Mouse (Mus musculus) heart, postnatal 4 days (tissue): ENCODE measurements around the gene Ipo4. TPM values are rescaled to one million over a fixed set of nuclear protein-coding genes. Genes with fewer than 3 reads are reported as not detected.
A peak's percentile ranks its signal among the peaks of the same experiment; 100 is the strongest.

Source experiments
- DNase-seq: peaks from one replicate; pipeline ENCODE4 v3.0.0; 2021
- total RNA-seq, 2 experiments: library from RNA; stranded (reverse); gene quantifications; 2 replicates each; pipeline ENCODE4 v1.2.3; 2021

Gene Ipo4
- total RNA-seq, 2 experiments from 2014 or later = 64.6 to 67.1 TPM

DNA sequence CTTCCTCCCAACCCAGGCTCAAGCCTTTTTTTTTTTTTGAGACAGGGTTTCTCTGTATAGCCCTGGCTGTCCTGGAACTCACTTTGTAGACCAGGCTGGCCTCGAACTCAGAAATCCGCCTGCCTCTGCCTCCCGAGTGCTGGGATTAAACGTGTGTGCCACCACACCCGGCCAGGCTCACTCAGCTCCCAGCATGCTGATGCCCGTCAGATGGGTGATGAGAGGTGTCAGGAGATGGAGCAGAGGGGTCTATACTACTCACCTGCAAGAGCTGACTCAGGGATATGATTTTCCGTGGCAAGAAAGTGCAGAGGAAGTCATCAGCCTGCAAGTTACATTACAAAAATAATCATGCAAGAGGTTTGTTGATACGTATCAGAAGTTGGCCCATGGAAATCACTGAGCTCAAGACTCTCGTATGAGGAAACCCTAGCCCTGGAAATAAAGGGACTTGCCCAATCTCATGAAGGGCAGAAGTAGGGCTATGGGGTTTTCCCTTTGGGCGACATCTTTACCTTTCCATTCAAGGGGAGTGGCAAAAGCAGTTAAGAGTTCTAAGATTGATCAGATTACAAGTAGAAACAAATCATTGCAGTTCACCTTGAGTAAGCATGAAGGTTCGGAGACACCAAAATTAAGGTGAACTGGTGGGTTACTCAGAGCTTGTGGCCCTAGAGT is 45.8 kb downstream of the Ipo4 start:
- DNase-seq = no peak

DNA sequence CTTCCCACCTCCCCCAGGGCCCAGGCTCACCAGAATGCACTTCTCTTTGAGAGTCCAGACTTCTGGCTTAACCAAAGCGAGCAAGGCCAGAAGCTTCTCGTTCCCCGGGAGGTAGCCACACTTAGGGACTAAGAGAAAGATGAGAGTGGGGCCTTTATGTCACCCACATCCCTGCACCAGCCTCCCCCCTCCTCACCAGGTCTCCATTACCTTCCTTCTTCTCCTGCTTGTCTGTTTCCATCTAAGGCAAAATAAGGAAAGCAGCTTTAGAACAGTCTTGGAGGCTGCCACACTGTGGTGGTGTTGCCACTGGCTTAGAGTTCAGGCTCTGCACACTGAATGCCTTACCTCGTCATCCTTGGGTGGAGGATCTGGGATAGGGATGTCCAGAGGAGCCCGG is 46.5 kb downstream of the Ipo4 start:
- no peak for DNase-seq

DNA sequence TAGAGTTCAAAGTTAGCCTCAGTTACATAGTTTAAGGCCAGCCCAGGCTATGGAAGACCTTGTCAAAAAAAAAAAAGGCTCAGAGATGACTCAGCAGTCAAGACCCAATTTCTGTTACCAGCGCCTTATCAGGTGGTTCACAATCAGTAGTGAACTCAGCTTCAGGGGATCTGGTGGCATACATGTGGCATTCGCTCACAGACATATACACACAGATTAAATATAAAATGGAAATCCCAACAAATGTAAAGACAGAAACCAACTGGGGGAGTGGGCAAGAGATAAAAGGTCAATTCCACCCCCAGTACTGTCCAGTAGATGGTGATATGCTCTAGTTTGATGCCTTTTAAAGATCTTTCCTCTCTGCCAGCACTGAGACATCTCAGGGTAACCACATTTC is 49.6 kb downstream of the Ipo4 start:
- no peak for DNase-seq

DNA sequence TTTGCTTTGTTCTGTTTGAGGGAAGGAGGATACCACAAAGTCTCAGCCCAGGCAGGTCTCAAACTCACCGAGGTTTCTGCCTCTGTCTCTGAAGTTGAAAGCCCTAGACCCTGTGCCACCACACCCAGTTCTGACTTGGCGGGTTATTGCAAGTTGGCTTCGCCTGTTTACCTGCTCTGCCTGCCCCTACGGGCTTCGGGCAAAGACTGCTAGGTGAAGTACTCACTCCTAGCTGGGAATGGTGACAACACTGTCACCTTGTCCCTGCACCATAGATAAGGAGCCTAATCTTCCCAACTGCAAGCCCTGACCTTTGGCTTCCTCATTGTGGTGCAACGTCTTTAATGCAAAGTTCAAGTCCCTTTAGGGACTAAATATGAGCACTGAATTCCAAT is 50.2 kb downstream of the Ipo4 start:
- no peak for DNase-seq

DNA sequence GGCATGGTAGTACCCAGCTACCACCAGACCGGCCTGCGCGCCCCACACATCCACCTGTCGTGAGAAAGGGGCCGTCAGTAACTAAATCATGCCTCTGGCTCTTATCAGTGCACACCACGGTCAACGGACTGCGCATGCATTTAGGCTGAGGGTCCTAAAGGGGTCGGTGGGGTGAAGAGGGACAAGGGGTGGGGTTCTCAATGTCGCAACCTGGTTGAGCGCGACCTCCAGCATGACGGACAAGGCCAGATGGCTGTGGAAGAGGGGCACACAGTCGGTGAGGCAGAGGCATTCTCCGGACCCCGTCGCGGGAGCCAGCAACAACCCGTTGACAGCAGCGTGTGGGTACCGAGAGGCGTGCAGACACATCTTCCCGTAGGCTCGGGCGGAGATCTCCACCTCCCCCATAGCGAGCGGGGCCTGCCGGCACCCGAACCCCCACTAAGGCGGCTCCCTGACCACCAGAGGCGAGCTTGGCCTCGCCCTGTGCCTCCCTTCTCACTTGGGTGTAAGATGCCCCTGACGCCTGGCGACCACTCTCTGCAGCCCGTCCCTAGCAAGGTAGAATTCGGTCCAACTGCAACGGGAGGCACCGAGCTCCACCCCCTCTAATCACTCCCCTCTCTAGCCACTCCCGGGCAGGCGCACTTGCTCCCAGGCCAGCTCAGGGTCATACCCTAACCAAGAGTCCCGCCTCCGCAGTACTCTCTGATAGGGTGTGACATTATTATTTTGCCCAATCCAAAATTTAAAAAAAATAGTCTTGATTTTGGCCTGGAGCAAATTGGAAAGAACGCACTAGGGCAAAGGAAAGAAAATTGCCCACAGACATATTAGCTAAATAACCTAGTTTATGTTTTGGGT is 50.8 kb downstream of the Ipo4 start, which contains the start of gene Emc9:
Gene Emc9, minus strand, starts transcription at position 601 of the 864 bp plus-strand sequence.
- DNase-seq = peak; percentile 75

DNA sequence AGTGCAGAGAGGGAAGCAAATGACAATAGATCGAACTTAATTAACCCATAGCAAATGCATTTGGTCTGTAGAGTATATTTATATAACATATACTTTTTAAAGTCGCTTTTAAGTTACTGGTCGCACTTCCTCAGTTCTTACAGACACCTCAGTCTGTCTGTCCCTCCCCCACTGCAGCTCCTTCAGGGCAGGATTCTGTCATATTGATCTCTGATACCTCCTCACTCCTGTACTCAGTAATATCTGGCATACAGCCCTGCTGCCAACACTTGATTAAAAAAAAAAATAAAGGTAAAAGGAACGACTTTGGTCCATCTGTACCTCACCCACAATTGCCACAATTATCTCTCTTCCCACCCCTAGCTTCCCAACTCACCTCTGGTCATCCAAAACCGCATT is 51.5 kb downstream of the Ipo4 start:
- DNase-seq = no peak

DNA sequence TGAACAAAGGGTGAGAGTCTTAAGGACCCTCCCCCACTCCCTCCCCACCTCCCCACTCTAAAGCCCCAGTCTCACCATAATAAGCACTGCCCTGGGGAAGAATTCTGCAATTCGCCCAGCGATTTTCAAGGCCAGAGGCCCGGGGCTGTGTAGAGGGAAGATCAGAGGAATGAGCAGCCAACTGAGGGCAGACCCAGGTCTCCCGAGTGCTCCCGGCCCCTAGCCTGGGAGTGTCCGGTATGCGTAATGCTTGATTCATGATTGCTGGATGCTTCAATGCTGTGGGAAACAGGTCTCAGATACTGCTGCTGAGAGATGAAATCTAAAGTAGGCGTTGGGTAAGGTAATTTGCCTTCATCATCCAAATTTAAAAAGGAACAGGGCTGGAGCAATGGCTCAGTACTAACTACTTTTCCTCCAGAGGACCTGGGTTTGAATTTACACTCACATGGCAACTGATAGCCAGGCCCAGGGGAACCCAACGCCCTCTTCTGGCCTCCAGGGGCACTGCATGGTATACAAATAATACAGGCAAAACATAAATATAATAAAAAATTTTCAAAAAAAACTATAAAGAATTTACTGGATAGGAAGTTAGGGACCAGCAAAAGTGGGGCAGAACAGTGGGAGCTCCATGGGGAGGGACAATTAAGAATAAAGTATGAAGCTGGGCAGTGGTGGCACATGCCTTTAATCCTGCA is 53.6 kb downstream of the Ipo4 start:
- DNase-seq = no peak

DNA sequence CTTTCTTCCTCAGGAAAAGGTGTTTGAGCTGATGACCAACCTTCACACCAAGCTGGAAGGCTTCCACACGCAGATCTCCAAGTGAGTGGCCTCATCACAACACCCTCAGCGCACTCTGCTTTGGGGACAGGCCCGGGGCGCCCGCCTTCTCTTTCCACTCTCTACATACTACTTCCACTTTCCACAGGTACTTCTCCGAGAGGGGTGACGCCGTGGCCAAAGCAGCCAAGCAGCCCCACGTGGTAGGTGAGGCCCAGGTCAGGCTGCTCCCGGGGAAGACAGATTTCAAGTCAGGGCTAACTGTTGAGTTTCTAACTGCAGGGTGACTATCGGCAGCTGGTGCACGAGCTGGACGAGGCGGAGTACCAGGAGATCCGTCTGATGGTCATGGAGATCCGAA is 55.0 kb downstream of the Ipo4 start:
- no peak for DNase-seq

DNA sequence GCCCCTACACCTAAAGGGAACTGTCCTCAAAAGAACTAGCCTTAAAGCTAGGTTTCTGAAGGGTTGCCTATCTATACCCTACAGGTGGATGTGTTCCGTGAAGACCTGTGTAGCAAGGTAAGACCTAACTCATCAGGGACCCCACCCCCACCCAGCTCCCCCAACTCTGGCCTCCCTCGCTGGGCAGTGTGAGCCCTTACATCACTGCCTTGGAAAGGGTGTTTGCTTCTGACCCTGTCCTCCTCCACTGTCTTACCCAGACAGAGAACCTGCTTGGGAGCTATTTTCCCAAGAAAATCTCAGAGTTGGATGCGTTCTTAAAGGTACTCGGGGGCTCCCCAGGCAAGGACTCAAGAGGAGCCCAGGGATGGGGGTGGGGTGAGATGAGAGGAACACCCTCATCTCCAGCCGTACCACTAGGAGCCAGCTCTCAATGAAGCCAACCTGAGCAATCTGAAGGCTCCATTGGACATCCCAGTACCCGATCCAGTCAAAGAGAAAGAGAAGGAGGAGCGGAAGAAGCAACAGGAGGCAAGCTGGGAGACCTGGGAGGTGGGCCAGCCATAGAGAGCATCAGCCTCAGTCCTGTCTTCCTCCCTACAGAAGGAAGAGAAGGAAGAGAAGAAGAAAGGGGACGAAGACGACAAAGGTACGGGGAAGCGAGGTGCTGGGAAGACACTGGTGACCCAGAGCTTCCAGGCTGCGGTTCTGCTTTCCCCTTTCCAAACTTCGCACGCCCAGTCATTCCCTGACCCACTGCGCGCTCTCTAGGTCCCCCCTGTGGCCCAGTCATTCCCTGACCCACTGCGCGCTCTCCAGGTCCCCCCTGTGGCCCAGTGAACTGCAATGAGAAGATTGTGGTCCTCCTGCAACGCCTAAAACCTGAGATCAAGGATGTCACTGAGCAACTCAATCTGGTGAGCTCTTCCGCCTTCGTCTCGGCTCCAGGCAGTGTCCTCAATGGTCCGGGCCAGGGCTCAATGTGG is 56.0 kb downstream of the Ipo4 start:
- DNase-seq = no peak

DNA sequence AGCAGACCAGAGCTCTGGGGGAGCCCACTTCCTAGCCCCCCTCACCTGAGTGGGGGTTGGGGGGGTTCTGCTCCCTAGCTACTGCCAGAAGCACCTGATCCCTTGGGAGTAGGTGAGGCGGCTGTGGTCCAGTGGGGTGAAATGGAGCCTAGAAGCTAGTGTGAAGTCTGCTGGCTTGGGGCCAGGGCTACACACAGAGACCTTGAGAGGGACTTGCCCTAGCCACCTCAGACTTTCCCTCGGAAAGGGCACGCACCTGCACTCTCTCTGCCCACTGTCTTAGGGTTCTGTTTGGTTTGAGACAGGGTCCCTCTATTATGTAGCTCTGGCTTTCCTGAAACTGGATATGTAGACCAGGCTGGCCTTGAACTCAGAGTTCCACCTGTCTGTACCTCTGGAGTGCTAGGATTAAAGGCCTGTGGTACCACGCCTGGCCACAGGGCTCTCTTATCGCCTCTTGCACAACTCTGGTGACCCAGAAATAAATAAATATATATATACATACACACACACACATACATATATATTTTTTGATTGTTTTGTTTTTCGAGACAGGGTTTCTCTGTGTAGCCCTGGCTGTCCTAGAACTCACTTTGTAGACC is 57.0 kb downstream of the Ipo4 start:
- DNase-seq = peak; percentile 69

DNA sequence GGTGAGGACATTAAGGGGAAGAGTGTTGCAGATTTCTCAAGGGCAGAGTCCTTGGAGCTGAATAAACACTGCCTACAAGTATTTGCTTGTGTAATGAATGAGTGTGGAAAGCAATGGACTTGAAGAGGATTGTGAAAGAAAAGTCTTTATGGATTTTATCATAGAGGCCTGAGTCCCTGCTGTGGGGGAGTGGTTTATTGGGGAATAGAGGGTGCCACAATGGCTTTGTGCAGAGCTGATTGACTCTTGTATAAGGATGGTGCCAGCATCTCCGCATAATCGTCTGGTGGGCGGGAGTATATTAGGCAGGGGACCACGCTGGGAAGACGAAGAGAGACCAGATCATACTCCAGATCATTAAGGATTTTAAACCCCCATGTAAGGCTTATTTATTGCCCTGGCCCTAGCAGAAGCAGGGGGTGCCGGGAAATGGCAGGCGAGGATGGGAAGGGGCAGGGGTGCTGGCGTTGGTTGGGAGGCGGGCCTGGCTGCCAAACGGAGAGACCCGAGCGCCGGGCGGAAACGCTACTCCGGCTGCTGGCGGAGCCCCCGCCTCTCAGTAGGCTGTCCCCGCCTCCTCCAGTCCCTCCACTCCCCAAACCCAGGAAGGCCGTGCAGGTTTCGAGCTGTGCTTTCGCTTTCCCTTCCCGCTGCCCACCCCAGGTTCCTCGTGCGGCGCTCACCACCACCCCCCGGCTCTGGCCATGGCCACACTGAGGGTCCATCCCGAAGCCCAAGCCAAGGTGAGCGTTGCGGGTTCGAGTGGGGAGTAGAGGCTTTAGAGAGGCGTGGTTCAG is 57.7 kb downstream of the Ipo4 start, which contains the start of gene Psme1:
Gene Psme1, plus strand, starts transcription at position 253 of the 797 bp plus-strand sequence.
- peak; percentile 86 for DNase-seq

DNA sequence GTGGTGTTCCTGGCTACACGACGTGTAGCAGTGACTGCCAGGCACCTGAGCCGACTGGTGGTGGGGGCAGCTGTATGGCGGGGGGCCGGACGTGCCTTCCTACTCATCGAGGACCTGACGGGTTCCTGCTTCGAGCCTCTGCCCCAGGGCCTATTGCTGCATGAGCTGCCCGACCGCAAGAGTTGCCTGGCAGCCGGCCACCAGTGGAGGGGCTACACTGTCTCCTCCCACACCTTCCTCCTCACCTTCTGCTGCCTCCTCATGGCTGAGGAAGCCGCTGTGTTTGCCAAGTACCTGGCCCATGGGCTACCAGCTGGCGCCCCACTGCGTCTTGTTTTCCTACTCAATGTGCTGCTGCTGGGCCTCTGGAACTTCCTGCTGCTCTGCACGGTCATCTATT is 59.4 kb downstream of the Ipo4 start:
- DNase-seq = peak; percentile 61

DNA sequence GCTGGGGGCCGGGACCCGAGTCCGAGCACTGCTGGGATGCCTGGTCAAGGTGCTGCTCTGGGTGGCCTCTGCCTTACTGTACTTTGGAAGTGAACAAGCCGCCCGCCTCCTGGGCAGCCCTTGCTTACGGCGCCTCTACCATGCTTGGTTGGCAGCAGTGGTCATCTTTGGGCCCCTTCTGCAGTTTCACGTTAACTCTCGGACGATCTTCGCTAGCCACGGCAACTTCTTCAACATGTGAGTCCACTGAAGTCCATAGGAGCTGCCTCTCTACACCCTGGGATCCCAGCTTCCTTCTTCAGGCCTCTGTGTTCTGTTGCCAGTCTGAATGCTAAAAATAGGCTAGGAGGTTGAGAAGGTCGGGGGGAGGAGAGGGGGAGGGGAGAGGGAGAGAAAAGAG is 60.0 kb downstream of the Ipo4 start:
- DNase-seq = peak; percentile 44

Other genes with a start within 250 kb of the Ipo4 start
- gene Dhrs4, start 157.2 kb downstream of the Ipo4 start, total RNA-seq = 100 to 1,000 TPM; 102 to 115 TPM
- gene Carmil3, start 145.3 kb downstream of the Ipo4 start, total RNA-seq = 1 to 10 TPM; 2.9 to 5.9 TPM
- gene Cpne6, start 125.5 kb downstream of the Ipo4 start, total RNA-seq = under 1 TPM in 1 of 2 experiments, not detected in 1; 0.12 TPM
- not detected for gene Nrl, start 111.0 kb downstream of the Ipo4 start, total RNA-seq
- gene Pck2, start 95.7 kb downstream of the Ipo4 start, total RNA-seq = 10 to 100 TPM; 19.7 to 21.5 TPM
- gene Dcaf11, start 76.0 kb downstream of the Ipo4 start, total RNA-seq = 10 to 100 TPM; 60.8 to 63.0 TPM
- gene A730061H03Rik, start 75.6 kb downstream of the Ipo4 start, total RNA-seq = not detected
- gene Fitm1, start 60.3 kb downstream of the Ipo4 start, total RNA-seq = 100 to 1,000 TPM; 122 to 152 TPM
- 100 to 1,000 TPM; 232 to 244 TPM for gene Psme1, start 57.8 kb downstream of the Ipo4 start, total RNA-seq
- 10 to 100 TPM; 37.3 to 40.1 TPM for gene Emc9, start 50.7 kb downstream of the Ipo4 start, total RNA-seq
- 100 to 1,000 TPM; 127 to 153 TPM for gene Psme2, start 44.8 kb downstream of the Ipo4 start, total RNA-seq
- 10 to 100 TPM; 25.9 to 27.9 TPM for gene Rnf31, start 44.2 kb downstream of the Ipo4 start, total RNA-seq
- gene Irf9, start 32.4 kb downstream of the Ipo4 start, total RNA-seq = 1 to 10 TPM; 7.6 to 9.9 TPM
- under 1 TPM; 0.43 to 0.54 TPM for gene Rec8, start 17.9 kb downstream of the Ipo4 start, total RNA-seq
- 1 to 10 TPM; 3.7 to 4.3 TPM for gene Gm49378, start 1.9 kb upstream of the Ipo4 start, total RNA-seq
- 10 to 100 TPM; 60.1 to 72.3 TPM for gene Tm9sf1, start 7.8 kb upstream of the Ipo4 start, total RNA-seq
- gene Tssk4, start 14.2 kb upstream of the Ipo4 start, total RNA-seq = 1 to 10 TPM; 1.1 to 1.2 TPM
- 10 to 100 TPM; 63.2 to 66.7 TPM for gene Mdp1, start 24.6 kb upstream of the Ipo4 start, total RNA-seq
- 10 to 100 TPM; 16.6 to 21.0 TPM for gene Gmpr2, start 36.0 kb upstream of the Ipo4 start, total RNA-seq
- 100 to 1,000 TPM; 296 to 328 TPM for gene Nedd8, start 36.2 kb upstream of the Ipo4 start, total RNA-seq
- gene Tinf2, start 45.9 kb upstream of the Ipo4 start, total RNA-seq = 10 to 100 TPM; 23.4 to 25.7 TPM
- under 1 TPM; 0.20 to 0.50 TPM for gene Tgm1, start 78.0 kb upstream of the Ipo4 start, total RNA-seq
- gene Rabggta, start 86.3 kb upstream of the Ipo4 start, total RNA-seq = 10 to 100 TPM; 13.1 to 13.9 TPM
- 10 to 100 TPM; 46.0 to 51.4 TPM for gene Dhrs1, start 109.7 kb upstream of the Ipo4 start, total RNA-seq
- 10 to 100 TPM; 17.8 to 18.3 TPM for gene Nop9, start 109.7 kb upstream of the Ipo4 start, total RNA-seq
- 1 to 10 TPM; 1.2 to 2.2 TPM for gene Cideb, start 122.5 kb upstream of the Ipo4 start, total RNA-seq
- under 1 TPM; 0.11 to 0.26 TPM for gene Ltb4r2, start 125.5 kb upstream of the Ipo4 start, total RNA-seq
- under 1 TPM; 0.50 TPM for gene Ltb4r1, start 130.0 kb upstream of the Ipo4 start, total RNA-seq
- 10 to 100 TPM; 18.9 to 22.3 TPM for gene Adcy4, start 148.1 kb upstream of the Ipo4 start, total RNA-seq
- gene Ripk3, start 152.9 kb upstream of the Ipo4 start, total RNA-seq = 10 to 100 TPM; 10.6 to 14.0 TPM
- gene Nfatc4, start 187.2 kb upstream of the Ipo4 start, total RNA-seq = 10 to 100 TPM; 12.7 to 13.3 TPM
- 10 to 100 TPM; 36.0 to 36.3 TPM for gene Nynrin, start 218.1 kb upstream of the Ipo4 start, total RNA-seq
- under 1 TPM; 0.62 to 0.65 TPM for gene Cbln3, start 248.4 kb upstream of the Ipo4 start, total RNA-seq
- 10 to 100 TPM; 11.6 to 12.0 TPM for gene Khnyn, start 249.0 kb upstream of the Ipo4 start, total RNA-seq